Mouse (Mus musculus) spleen, adult 2 months (tissue): ENCODE measurements around the gene Chd8.

ENCODE experiments used
- CTCF ChIP-seq: fragments of 200-500 bp; IDR thresholded peaks from 2 replicates; pipeline ENCODE4 v1.5.1; 2011; ENCODE audit warnings: mild to moderate bottlenecking, inconsistent platforms; ENCODE audit not compliant: insufficient read depth, insufficient read length, insufficient replicate concordance; ENCODE audit errors: extremely low read depth
- POLR2A ChIP-seq: fragments of 200-500 bp; IDR thresholded peaks from 2 replicates; pipeline ENCODE4 v1.6.1; 2011; ENCODE audit warnings: low read depth, low read length, inconsistent platforms

DNA sequence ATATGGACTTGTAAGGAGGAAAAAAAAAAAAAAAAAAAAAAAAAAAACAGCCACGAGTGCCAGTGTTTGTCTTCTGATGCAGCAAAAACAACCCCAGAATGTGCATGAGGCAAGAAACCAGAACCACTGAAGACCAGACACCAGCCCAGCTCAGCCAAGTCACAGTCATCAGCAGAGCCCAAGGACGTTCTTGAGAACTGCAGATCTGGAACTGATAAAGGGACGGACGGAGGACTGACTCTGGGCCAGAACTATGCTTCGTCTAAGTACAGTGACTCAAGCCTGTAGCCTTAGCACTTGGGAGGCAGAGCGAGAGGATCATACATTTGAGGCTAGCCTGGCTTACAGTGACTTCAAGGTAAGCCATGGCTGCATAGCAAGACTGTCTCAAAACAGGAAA lies 96.7 kb downstream of the Chd8 start:
- no peak for TF ChIP-seq CTCF
- TF ChIP-seq POLR2A: no peak
